Mouse (Mus musculus) G1E-ER4 (cell line): ENCODE measurements around the gene Ceacam15. TPM values are rescaled to one million over a fixed set of nuclear protein-coding genes. Genes with fewer than 3 reads are reported as not detected.

Source experiments
- GATA1 ChIP-seq: IDR thresholded peaks from one replicate; pipeline ENCODE4 v1.8.0; 2012; ENCODE audit warnings: low read length, inconsistent platforms
- polyA plus RNA-seq: library from polyadenylated mRNA; stranded (reverse); fragments of >175 nt; gene quantifications from 2 replicates; pipeline ENCODE4 v1.2.3, GENCODE M21; 2012

Ceacam15 gene
- polyA plus RNA-seq, result not detected in 2 replicates

GRCm38 (mm10) chr7:16675605-16676004 lies at the start of gene Ceacam15:
Gene Ceacam15, minus strand, starts transcription at chr7:16675705.
- no peak for TF ChIP-seq GATA1

- no peak for TF ChIP-seq GATA1
These were observed 46.1 kb upstream of the Ceacam15 start, which contains the start of gene Ceacam9 for GRCm38 (mm10) chr7:16721629-16722028. Gene Ceacam9, plus strand, starts transcription at chr7:16721929.

- no peak for TF ChIP-seq GATA1
These were observed 37.3 kb upstream of the Ceacam15 start for GRCm38 (mm10) chr7:16712633-16713415.

- TF ChIP-seq GATA1, result no peak
These were observed 35.1 kb upstream of the Ceacam15 start for GRCm38 (mm10) chr7:16710604-16711003.

GRCm38 (mm10) chr7:16708244-16708643 lies 32.7 kb upstream of the Ceacam15 start:
- no peak for TF ChIP-seq GATA1

- TF ChIP-seq GATA1, result no peak
These were observed 30.9 kb upstream of the Ceacam15 start for GRCm38 (mm10) chr7:16706385-16706784.

- TF ChIP-seq GATA1, result no peak
These were observed 25.1 kb upstream of the Ceacam15 start for GRCm38 (mm10) chr7:16700583-16700982.

GRCm38 (mm10) chr7:16699042-16699441 lies 23.5 kb upstream of the Ceacam15 start:
- TF ChIP-seq GATA1, result no peak

GRCm38 (mm10) chr7:16695025-16695424 lies 19.5 kb upstream of the Ceacam15 start:
- TF ChIP-seq GATA1, result no peak

- TF ChIP-seq GATA1, result no peak
These were observed 13.7 kb upstream of the Ceacam15 start for GRCm38 (mm10) chr7:16689196-16689595.

GRCm38 (mm10) chr7:16673823-16674222 lies 1.7 kb downstream of the Ceacam15 start:
- no peak for TF ChIP-seq GATA1

- no peak for TF ChIP-seq GATA1
These were observed 31.2 kb downstream of the Ceacam15 start for GRCm38 (mm10) chr7:16644260-16644659.

- no peak for TF ChIP-seq GATA1
These were observed 36.5 kb downstream of the Ceacam15 start for GRCm38 (mm10) chr7:16639028-16639427.

GRCm38 (mm10) chr7:16635116-16635515 lies 40.4 kb downstream of the Ceacam15 start:
- no peak for TF ChIP-seq GATA1

- no peak for TF ChIP-seq GATA1
These were observed 43.6 kb downstream of the Ceacam15 start for GRCm38 (mm10) chr7:16631932-16632331.

GRCm38 (mm10) chr7:16631025-16631424 lies 44.5 kb downstream of the Ceacam15 start:
- TF ChIP-seq GATA1, result no peak

GRCm38 (mm10) chr7:16629598-16630296 lies 45.8 kb downstream of the Ceacam15 start:
- no peak for TF ChIP-seq GATA1
